Mouse (Mus musculus) hindbrain, embryonic 14.5 days (tissue): ENCODE results near the gene Cmtr2. TPM values are rescaled to one million over a fixed set of nuclear protein-coding genes. Genes with fewer than 3 reads are reported as not detected.

Experiments
- polyA plus RNA-seq: library from polyadenylated mRNA; unstranded; fragments of >200 nt; fragmentation: Nextera tagmentation; extraction: Ambion mirVana; gene quantifications from 2 replicates; pipeline ENCODE4 v1.2.1, GENCODE M21; 2014

The Cmtr2 gene
- polyA plus RNA-seq, 1 experiment from 2014 or later: 10.8 TPM

Other genes starting within 250 kb of the Cmtr2 start
- gene Tat, start 225.2 kb upstream of the Cmtr2 start, polyA plus RNA-seq: not detected in 2 replicates
- not detected in 2 replicates for gene Chst4, start 175.9 kb upstream of the Cmtr2 start, polyA plus RNA-seq
- gene Zfp612, start 135.9 kb upstream of the Cmtr2 start, polyA plus RNA-seq: 17.9 and 20.2 TPM in 2 replicates
- gene Gm21964, start 114.5 kb upstream of the Cmtr2 start, polyA plus RNA-seq: not detected in 2 replicates
- not detected in 2 replicates for gene Gm17720, start 112.9 kb upstream of the Cmtr2 start, polyA plus RNA-seq
- gene Calb2, start 47.5 kb upstream of the Cmtr2 start, polyA plus RNA-seq: 78.4 and 102 TPM in 2 replicates
- 0.30 and 0.80 TPM in 2 replicates for gene Hydin, start 51.3 kb downstream of the Cmtr2 start, polyA plus RNA-seq